Mouse (Mus musculus) thymus, postnatal 14 days (tissue): ENCODE measurements at regions not wholly inside any gene's neighbourhood (a gene's known extent, or its start where the extent isn't known, plus 50 kb on each side); places are given as distances from the start of the nearest gene placed in this dataset.
A peak's percentile ranks its signal among the peaks of the same experiment; 100 is the strongest.

Experiments
- DNase-seq: peaks from one replicate; pipeline ENCODE4 v3.0.0; 2021

- DNase-seq: no peak
Measured at GRCm38 (mm10) chr10:66940368-66940767, 155.6 kb upstream of the Jmjd1c start.

GRCm38 (mm10) chr10:66940922-66941321, 155.0 kb upstream of the Jmjd1c start:
- DNase-seq: no peak

GRCm38 (mm10) chr10:66941974-66942373, 154.0 kb upstream of the Jmjd1c start:
- DNase-seq: no peak

- no peak for DNase-seq
Measured at GRCm38 (mm10) chr10:66943875-66944274, 152.1 kb upstream of the Jmjd1c start.

GRCm38 (mm10) chr10:66946161-66946560, 149.8 kb upstream of the Jmjd1c start:
- DNase-seq: no peak

- DNase-seq: no peak
Measured at GRCm38 (mm10) chr10:66948329-66948728, 147.6 kb upstream of the Jmjd1c start.

- no peak for DNase-seq
Measured at GRCm38 (mm10) chr10:66950441-66950840, 145.5 kb upstream of the Jmjd1c start.

- peak; percentile 13 for DNase-seq
Measured at GRCm38 (mm10) chr10:66951231-66951822, 144.6 kb upstream of the Jmjd1c start.

GRCm38 (mm10) chr10:66951935-66952334, 144.0 kb upstream of the Jmjd1c start:
- no peak for DNase-seq

GRCm38 (mm10) chr10:66953248-66953975, 142.5 kb upstream of the Jmjd1c start:
- DNase-seq: peak; percentile 39

GRCm38 (mm10) chr10:66953976-66954505, 141.9 kb upstream of the Jmjd1c start:
- DNase-seq: no peak

GRCm38 (mm10) chr10:66955430-66955829, 140.5 kb upstream of the Jmjd1c start:
- DNase-seq: no peak

- no peak for DNase-seq
Measured at GRCm38 (mm10) chr10:66956619-66957018, 139.3 kb upstream of the Jmjd1c start.

GRCm38 (mm10) chr10:66957373-66957772, 138.6 kb upstream of the Jmjd1c start:
- DNase-seq: no peak
